Mouse (Mus musculus) WW6 (cell line): Measurements from ENCODE around the gene Fkbpl.

Source experiments
- DNase-seq: peaks from one replicate; pipeline ENCODE4 v3.0.0-alpha.2; 2013; ENCODE audit warnings: low read depth, low spot score

Fkbpl gene

DNA sequence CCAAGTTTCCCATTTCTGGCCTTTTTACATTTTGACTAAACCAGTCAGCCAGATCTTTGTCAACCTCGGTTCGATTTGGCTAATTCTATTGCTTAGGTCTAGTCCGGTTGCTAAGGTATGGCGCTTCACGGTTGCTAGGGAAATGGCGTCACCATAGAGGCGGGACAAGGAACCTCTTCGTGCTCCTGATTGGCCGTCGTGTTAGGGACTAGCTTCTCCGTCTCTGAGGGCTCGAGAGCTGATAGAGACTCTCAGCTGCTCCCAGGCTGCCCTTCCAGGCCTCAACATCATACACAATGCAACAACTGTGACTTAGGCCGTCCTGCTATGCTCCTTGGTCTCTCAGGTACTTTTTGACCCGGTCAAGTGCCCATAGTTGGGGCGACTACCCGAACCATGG is at the start of gene Fkbpl:
Gene Fkbpl (plus strand): TSS at position 157 of the 400 bp plus-strand sequence.
- DNase-seq = peak; percentile 86

DNA sequence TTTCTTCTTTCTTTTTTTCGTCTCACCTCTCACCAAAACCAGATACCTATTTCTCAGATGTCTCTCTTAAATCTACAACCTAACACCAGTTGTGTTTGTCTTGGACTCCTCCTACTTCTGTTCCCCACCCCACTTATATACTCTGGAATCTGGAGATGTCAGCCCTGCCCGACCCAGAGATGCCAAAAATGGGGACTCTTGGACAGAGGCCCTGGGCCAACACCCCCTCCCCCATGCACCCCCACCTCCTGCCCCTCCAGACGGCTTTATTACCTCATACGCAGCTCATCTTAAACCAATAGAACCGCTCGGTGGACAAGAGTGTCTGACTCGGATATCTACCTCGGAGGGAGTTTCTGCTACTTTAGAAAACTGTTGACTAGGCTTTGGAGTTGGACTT is 48.5 kb upstream of the Fkbpl start:
- DNase-seq = no peak

DNA sequence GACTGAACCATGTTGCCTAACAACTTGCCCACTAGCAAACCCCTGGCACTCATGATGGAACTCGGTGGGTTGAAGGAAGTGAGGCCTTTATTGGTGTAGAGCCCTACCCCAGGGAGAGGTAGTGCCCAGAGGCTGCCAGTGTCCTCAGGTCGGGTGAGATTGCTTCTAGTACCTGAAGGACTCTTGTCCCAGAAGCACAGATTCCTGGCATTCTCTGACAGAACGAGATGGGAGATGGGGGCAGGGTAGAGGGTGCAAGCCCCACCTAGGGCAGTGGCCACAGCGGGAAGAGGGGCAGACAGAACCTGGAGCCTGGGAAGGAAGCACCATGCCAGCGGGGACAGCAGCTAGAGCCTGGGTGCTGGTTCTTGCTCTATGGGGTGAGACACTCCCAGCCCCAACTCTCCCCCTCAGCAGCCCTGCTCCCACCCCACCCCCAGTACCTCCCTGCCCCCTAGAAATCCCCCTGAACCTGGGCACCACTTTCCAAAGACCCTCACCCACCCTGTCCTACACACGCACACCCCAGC is 46.9 kb upstream of the Fkbpl start, which contains the start of gene Ager:
Gene Ager (plus strand): TSS at position 297 of the 530 bp plus-strand sequence.
- no peak for DNase-seq

DNA sequence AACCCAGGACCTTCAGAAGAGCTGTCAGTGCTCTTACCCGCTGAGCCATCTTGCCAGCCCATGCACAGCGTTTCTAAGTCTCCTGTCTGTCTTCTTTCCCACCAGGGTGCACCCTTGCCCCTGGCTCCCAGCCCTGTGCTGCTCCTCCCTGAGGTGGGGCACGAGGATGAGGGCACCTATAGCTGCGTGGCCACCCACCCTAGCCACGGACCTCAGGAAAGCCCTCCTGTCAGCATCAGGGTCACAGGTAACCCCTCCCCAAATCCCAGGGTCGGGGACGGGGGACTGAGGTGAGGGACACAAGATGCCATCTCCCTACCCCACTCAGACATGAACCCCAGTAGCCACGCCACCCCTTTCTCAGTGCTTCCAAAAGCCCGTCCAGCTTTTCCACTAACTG is 44.7 kb upstream of the Fkbpl start:
- DNase-seq = no peak

DNA sequence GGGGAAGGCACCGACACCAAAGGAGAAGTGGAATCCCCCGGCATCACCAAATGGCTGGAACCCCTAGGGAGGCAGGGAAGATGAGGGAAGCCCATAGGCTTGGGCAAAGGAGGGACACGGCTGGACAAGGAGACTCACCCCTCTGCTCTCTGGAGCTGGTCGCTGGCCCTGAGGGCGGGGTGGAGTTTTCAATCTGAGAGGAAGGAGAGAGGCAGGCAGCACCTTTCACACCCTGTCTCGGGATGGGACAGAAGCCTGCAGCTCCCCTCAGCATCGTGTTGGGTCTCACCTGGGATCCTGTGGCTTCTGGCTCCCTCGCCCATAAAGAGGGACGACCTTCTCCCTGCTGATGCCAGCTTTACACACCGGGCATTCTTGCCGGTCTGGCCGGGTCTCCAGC is 42.8 kb upstream of the Fkbpl start:
- DNase-seq = no peak

DNA sequence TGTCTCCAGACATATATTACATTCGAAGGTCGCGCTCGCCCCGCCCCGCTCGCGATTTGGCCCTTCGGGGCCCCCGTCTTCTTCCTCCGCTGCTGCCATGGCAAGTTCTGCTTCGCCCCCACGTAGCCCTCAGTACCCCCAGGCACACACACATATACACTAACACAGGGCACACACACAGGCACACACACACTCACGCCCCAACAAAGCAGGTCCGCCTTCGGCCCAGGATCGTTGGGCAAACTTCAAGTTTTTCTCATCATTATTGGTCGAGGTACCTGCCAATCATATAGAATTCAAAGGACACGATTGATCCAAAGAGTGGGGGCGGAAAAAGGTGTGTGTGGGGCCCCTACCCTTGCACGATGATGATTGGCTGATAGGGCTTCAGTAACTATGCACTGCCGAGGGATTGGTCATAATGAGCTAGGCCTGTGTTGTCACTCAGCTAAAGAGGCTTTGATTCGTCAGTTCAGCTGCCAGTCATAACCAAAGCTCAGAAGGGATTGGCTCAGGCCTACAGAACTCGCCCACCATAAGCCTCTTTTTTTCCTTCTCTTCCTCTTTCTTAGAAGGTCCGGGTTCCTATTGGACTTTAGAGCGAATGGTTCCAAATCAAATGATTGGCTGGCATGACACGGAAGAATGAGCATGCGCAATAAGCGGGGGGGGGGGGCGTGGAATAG is 41.0 kb upstream of the Fkbpl start, which contains the start of gene Rnf5:
Gene Rnf5 (minus strand): TSS at position 316 of the 686 bp plus-strand sequence.
- peak; percentile 98 for DNase-seq

DNA sequence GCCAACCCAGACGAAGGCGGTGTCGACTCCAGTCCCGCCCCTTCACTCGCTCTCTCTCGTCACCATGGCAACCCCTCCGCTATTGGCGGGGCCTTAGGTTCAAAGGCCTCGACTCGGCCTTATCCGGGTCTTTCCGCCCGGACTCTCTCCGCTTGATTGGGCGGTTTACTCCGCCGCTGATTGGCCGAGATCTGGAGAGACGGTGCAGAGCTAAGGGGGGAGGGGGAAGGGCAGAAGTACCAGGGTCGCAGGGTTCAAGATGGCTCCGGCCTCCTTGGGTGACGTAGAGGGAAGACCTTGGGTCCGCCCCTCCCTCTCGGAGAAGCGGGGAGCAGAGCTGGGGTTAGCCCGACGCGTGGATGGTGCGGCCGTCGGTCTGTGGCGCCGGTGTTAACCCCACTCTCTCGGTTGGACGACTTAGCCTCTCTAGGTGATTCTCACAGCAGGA is 40.5 kb upstream of the Fkbpl start, which contains the start of gene Agpat1:
Gene Agpat1 (plus strand): TSS at position 202 of the 448 bp plus-strand sequence.
- no peak for DNase-seq

DNA sequence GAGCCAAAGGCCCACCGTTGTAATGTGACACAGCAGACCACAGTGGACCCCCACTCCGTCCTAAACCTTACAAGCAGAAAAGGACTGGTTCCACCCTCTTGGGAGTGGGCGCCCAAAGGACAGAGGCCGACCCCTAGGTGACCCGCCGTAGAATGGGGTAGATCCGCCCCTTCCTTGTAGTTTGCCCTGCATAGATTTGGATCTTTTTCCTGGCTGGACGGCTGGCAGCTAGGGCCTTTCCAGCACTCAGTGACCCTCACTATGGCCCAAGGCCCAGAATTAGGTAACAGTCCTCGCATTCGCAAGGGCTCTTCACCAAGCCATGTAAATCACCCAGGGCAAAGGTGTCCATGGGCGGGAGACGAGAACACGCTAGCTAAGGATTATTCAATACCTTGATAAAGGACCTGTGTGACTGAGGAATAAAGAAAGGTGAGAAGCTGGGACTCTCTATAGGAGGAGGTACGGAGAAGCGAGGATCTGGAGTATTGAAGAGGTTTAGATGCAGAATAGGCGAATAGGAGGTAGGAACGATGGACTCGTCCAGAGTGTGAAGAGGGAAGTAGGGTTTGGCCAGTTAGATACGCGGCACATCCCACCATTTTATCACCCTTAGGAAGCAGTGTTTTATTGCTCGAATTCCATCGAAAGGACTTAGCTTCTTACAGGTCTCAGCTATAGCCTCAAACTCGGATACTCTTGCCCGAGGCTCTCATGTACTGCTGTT is 39.9 kb upstream of the Fkbpl start:
- no peak for DNase-seq

DNA sequence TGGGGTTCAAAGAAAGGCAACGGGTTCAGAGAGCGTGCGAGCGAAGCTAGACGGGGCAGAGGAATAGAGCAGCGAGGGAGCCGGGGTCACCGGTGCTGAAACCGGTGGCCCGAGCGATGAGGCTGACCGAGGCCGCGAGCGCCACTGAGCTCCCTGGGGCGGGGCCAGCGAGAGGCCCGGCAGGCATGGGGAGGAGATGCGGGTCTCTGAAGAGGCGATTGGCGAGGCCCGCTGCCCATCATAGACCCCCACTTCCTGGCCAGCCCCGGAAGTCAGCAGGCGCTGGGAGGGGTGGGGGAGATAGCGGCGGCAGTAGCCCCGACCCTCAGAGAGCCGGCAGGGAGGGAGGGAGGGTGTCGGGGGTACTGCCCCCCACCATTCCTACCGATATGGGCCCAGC is 39.0 kb upstream of the Fkbpl start:
- no peak for DNase-seq

DNA sequence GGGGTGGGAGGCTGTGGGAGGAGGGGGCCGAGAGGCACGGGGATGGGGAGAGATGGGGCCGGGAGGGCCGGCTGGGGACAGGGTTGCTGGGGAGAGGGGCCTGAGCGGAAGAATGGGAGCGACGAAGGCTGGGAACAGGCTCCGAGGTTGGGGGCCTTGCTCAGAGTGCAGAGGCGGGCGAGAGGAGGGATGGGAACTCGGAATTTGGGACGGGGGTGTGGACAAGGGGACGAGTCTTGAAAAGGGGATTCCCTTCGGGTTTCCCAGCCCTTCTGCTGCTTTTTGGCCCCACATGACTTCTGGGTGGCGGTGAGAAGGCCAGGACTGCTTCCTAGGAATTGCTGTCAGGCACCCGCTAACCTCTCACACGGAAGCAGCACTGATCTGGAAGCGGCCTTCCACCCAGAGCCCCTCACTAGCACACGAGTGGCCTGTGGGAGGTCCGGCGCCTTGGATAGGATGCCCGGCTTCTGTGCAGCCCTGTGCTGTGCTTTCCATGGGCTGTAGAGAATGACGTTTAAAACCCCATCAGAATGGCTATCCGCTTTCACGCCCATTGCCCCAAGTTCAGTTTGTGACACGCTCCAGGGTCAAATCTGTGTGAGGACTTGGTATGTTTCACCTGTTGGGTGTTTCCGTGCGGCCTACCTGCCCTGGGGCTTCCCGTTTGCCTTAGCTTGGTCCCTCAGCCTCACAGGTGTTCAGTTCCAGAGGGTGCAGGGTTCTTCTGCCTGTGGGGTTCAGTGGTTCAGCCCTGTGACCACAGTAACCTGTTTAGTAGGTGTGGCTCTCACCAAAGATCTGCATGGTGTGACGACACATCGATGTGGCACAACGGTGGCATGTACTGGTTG is 38.2 kb upstream of the Fkbpl start:
- no peak for DNase-seq

DNA sequence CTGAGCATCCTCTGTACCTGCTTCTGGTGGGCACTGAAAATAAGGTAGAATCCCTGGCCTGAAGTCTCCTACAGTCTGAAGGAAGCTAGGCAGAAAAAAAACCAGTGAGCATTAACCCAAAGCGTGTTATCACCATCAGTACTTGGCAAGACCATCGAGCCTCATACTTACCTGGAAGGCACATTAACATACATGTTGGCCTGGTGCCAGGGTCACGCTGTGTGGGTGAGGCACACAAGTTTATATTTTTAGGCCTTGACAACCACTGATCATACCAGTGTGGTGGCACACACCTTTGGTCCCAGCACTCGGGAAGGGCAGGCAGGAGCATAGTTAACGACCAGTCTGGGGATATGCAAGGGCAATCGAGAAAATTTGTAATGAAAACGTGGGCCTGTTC is 36.6 kb upstream of the Fkbpl start:
- no peak for DNase-seq

DNA sequence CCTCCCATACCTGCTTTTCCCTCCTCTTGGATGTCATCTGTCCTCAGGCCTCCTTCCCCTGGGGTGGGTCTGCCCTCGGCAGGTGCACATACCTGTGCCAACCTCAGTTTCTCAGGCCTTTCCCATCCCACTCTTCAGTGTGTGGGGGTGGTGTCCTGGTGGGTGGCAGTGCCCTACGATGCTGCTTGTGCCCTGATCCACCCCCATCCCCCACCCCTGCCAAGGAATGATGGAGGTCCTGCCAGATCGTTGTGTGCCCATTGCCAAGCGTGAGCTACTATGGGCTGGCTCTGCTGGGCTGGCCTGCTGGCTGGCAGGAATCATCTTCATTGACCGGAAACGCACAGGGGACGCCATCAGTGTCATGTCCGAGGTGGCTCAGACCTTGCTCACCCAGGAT is 33.5 kb upstream of the Fkbpl start:
- DNase-seq = no peak

DNA sequence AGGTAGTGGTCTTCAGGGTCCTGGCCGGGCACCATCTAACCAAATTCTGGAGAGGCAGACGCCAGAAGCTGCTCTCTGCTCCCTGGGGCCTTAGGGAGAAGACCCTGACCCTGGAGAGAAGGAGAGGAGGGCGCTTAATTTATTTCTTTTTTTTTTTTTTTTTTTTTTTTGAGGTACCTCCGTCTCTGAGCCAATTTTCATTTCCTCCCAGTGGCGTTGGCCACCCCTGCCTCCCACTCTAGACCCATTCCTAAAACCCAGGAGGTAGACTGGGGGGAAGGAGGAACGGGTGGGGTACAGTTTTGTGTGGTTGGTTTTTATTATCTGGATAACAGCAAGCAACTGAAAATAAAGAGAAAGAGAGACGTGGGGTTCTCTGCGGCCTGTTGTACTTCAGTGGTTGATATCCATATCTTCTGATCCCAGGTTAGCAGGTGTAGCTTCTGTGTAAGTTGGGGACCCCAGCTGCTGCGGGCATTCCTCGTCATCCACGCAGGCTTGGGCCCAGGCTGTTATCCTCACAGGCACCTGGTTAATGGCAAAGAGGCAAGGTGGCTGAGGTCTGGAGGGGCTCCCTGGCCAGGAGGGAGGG is 31.4 kb upstream of the Fkbpl start:
- DNase-seq = no peak

DNA sequence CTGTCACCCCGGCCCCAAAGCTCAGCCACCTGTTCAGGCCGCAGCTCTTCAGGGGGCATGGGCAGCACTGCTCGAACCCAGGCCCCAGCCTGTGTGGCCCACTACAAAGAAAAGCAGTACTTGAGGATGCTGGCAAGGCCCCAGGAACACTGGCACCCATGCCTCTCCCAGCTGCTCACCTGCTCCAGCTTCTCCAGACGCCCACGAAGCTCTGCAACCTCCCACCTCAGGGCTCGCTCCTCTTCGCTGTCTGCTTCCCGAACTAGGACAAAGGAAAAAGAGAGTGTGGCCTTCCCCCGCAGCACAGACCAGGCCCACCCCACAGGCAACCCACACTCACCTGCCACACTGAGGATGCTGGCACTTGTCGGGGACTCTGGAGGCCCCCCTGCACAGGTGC is 30.7 kb upstream of the Fkbpl start:
- no peak for DNase-seq

DNA sequence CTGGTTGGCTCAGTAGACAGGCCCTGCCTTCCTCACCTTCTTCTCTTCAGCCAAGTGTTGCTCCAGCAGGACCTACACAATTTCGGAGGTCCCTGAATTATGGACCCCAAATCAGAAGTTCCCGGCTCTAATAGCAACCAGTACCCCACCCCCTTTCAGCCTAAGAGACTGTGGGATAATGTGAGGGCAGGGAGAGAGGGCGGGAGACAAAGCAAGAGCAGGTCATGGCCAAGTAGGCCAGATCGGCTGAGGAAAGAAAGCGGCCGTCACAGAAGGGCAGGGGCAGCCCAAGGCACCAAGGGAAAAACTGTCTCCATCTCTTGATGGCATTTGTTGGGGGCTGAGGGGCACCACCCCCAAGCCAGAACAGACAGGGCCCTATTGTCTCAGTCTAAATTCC is 28.7 kb upstream of the Fkbpl start, which contains the start of gene Egfl8:
Gene Egfl8 (minus strand): TSS at position 101 of the 400 bp plus-strand sequence.
- DNase-seq = no peak

DNA sequence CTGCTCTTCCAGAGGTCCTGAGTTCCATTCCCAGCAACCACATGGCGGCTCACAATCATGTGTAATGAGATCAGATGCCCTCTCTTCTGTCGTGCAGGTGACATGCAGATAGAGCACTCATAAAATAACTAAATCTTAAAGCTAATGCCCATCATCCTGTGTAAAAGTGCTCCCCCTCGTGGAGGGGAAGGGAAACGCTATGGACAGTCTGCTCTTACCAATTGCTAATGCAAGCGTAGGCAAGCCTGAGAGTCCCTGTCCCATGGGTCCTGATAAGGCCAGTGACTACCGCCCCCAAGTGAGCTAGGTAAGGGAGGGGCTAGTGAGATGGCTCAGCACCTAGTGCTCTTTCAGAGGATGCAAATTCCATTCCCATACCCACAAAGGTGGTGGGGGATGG is 25.6 kb upstream of the Fkbpl start:
- no peak for DNase-seq

DNA sequence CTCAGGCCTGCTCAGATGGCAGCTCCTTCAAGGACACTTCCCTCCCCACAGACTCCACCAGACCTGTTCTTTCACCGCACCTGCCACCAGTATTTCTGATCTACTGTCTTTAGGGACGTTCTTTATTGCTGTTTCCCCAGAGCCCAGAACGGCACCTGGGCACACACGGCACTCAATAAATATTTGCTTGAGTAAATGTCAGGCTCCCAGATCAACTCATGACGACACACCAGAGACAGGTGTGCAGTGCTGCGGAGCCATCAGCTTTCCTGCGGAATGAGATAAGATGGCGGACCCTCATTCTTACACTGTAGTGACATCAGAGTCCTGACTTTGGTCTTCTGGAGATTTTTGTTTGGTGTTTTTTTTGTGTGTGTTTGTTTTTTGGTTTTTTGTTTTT is 23.6 kb upstream of the Fkbpl start:
- no peak for DNase-seq

DNA sequence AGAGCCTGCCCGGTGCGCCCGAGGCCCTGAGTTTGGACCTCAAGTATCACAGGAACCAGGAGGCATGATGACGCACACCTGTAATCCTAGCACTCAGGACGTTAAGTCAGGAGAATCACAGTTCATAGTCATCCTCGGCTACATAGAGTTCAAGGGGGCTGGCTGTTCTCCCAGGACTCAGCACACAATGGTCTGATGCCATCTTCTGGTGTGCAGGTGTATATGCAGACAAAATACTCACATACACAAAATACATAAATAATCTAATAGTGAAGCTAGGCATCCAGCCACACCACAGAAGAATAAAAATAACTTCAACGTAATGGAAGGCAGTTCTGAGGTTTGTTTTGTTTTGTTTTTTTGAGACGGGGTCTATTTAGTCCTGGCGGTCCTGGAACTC is 21.4 kb upstream of the Fkbpl start:
- DNase-seq = no peak

DNA sequence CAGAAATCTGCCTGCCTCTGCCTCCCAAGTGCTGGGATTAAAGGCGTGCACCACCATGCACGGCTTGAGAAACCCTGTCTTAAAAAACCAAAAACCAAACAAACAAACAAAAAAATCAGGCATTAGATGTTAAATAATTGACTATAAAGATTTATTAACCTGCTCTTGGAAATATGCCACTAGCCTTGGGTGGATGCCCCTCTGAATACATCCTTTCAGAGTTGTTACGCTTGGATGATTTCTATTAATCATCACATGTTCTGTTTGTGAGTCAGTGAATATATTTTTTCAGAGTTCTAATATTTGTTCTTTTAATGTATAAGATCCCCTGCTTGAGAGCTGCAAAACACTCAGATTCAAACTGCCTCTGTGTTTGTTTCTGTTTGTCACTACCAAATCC is 19.6 kb upstream of the Fkbpl start:
- no peak for DNase-seq

DNA sequence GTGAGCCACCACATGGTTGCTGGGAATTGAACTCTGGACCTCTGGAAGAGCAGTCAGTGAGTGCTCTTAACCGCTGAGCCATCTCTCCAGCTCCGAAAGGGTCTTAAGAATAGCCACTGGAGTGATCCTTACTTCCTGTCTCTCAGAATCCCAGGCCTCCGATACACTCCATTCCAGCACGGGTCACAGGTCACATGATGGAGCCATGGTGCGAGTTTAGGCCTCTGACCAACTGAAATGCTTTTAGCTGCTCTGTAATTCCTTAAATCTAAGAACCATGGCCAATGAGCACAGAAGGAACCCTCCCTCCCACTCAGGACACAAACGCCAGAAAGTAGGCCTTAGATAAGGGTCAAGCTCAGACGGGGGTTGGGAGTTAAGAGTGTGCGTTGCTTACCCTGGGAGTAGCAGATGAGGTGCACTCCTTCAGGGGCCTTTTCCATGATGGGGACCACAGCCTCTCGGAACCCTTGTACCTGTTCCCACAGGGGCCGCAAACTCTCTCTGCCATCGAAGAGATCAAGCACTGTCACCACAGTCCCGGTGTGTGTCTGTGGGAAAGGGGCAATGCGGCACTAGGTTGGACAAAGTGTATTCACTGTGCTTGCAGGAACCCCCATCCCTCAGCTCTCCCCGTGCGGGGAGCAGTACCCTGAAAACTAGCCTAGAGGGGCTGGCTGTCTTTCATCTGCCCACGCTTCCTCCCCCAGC is 18.3 kb upstream of the Fkbpl start:
- no peak for DNase-seq

DNA sequence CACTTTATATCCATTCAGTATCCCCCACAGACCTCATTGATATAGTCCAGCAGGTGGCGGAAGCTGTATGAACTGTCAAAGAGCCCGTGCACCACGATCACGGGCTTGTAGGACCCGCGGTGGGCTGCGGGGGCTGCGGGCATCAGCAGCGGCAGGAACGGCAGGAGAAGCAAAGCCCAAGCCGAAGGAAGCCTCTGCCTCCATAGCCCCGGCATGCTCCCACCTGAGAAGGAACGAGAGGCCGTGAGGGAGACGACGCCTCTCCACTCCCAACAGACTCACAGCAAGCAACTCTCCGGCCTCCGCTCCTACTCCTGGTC is 17.8 kb upstream of the Fkbpl start:
- DNase-seq = no peak
